Mouse (Mus musculus) megakaryocyte, adult 5-6 weeks (primary cell): ENCODE measurements at regions not wholly inside any gene's neighbourhood (a gene's known extent, or its start where the extent isn't known, plus 50 kb on each side); places are given as distances from the start of the nearest gene placed in this dataset.

Experiments used
- ATAC-seq: 2 replicates; pipeline ENCODE4 v1.8.0; 2016; ENCODE audit warnings: mild to moderate bottlenecking, inconsistent platforms; ENCODE audit not compliant: poor library complexity, severe bottlenecking

DNA sequence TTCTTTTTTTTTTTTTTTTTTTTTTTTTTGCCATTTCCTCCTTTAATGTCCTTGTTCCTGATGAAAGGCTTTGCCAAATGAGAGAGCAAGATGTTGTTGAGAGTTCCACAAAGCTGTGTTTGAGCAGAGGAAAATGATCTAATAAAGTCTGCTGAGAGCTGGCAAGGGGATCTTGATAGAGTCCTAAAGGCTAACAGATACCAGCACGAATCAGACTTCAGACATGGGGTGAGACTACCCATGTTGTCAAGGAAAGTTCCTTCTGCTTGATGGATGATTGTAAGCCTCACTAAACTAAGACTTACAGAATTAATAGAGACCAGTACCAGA is 665.2 kb upstream of the Fam92a start:
- ATAC-seq, result no peak

- no peak for ATAC-seq
These were observed 664.7 kb upstream of the Fam92a start for GRCm38 (mm10) chr4:12836326-12837096.

DNA sequence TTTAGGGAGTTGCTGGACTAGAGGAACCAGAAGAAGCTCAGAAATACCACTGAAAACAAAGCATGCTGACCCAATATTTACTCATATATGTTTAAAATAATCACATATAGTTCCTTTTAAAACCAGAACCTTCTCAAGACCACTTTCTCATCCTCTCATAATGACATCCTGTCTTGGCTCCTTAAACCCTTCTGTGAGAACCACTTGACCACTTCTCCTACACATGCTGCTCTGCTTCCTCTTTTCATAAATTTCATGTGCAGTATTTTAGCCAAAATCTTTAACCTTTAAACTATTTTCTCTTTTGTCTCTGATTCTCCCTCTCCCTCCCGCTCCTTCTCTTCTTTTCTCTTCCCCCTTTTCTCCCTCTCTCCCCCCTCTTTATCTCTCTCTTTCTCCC is 654.6 kb upstream of the Fam92a start:
- no peak for ATAC-seq

- no peak for ATAC-seq
These were observed 642.4 kb upstream of the Fam92a start for GRCm38 (mm10) chr4:12814251-12814650.

DNA sequence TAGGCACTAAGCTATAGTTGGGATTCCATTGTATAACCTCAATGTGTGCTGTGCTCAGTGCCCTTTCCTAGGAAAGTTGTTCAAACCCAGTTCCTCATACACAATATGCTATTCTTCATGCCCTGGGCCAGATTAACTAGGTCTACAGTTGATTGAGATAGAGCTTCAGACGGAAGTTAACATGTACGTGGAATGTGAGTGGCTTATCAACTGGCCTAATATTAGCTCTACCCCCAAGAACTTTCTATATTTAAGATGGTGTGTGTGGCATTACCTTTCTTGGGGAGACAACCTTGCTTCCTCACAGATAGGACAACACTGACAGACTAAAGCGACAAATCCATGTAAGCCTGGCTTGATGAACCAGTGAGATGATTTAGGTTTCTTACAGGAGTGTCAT is 629.4 kb upstream of the Fam92a start:
- no peak for ATAC-seq

GRCm38 (mm10) chr4:12799564-12799963 is 627.7 kb upstream of the Fam92a start:
- no peak for ATAC-seq

- ATAC-seq, result no peak
These were observed 621.1 kb upstream of the Fam92a start for GRCm38 (mm10) chr4:12792764-12793422.

GRCm38 (mm10) chr4:12791786-12792674 is 620.2 kb upstream of the Fam92a start:
- ATAC-seq, result no peak

DNA sequence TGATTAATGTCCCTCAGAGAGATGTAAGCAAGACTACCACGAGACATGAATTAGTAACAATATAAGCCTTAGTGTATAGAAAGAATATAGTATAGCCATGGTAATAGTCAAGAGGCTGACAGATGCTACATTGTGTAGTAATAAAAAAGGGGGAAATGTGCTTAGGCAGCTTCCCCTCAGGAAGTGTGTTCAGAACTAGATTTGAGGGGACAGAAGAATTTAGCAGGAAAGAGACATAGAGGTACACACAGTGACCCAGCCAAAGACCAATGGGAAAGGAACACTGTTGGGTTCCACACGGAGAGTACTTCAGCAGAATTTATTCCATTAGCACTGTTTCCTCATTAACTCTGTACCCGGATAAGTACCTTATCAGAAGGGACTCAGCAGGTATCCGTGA is 614.0 kb upstream of the Fam92a start:
- no peak for ATAC-seq

DNA sequence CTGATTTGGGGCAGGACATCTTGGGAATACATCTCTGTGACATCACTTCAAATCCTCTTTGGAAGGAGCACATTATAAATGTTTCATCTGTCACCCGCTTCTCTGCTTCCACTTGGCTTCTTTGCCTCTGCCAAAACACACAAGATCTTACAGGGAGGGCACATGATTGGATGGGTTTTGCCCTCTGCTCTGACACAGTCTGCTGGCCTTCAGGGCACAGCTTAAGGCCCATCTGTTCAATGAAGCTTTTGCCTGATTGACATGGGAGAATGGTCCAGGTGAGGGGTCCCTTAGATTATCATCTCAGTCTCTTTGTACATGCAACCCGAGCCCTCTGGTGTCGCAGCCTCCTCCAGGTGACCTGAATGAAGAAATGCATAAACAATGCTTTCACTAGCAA is 612.7 kb upstream of the Fam92a start:
- ATAC-seq, result no peak

- ATAC-seq, result no peak
These were observed 612.3 kb upstream of the Fam92a start for GRCm38 (mm10) chr4:12784068-12784467.

- no peak for ATAC-seq
These were observed 610.4 kb upstream of the Fam92a start for GRCm38 (mm10) chr4:12781969-12782904.

GRCm38 (mm10) chr4:12780254-12780653 is 608.4 kb upstream of the Fam92a start:
- no peak for ATAC-seq

DNA sequence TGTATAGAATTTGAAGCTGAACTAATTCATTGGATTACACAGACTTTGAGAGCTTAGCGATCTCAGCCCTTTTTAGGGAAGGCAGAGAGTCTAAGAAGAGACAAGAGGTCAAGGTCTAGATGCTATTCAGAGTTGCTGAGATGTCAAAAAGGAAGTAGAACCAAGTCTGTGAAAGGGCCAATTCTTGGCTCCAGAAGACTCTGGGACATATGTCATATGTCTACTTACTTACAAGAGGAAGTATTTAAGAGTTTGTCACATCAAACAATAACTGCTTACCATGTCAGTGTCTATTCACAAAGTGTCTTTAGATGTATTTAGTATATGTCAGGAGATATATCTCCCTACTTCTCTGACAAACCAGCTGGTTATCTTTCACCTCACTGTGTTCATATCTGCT is 607.4 kb upstream of the Fam92a start:
- no peak for ATAC-seq

DNA sequence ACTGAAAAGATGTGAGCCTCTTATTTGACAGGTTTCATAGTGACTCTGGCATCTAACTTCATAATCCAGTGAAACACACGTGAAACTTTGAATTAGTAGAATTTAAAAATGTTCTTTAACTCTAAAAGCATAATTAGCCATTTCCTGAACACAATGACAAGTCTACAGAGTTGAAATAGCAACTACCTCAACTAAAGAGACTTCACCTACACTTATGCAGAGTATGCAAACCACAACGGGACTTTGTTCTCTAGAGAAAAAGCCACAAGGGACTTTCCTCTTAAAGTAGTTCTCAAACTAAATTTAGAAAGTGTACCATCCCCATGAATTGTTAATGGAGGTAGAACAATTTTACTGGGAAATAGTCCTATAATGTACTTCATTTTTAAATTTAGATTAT is 606.3 kb upstream of the Fam92a start:
- ATAC-seq, result no peak

DNA sequence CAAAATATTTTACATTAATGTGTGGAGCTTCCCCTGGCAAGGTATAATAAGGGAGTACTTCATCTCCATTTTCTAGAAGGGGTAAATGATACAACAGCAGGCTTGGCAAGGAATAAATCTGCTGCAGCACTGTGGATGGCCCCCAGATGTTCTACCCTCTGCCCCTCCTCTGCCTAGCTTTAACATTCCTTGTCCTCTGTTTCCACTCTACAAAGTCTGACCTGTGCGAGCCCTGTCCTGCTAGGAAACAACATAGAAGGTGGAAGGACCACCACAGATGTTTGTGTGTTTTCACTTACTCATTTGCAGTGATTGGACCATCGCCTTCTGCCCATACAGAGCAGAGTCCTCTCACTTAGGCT is 604.4 kb upstream of the Fam92a start:
- ATAC-seq, result no peak

GRCm38 (mm10) chr4:12775524-12776216 is 603.9 kb upstream of the Fam92a start:
- ATAC-seq, result no peak

GRCm38 (mm10) chr4:12775090-12775489 is 603.3 kb upstream of the Fam92a start:
- ATAC-seq, result no peak

DNA sequence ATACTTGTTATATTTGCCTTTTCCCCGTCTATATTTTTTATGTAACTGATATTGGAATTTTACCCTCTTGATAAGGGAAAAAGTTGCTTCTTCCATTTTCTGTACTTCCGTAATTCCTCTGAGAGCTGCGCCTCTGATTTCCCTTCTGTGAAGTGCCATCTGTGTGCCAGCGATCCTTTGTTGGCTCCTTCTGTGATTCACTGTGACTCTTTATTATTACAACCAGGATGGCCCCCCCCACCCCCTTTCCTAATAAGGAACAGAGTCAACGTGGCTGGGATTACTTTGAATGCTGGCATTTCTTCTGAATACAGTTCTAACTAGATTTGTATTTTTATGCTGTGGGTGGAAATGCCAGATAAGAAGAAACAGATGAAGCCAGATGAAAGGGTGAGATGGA is 602.9 kb upstream of the Fam92a start:
- no peak for ATAC-seq

- no peak for ATAC-seq
These were observed 601.4 kb upstream of the Fam92a start for GRCm38 (mm10) chr4:12773201-12773600.
